In the genomic region with DNA sequence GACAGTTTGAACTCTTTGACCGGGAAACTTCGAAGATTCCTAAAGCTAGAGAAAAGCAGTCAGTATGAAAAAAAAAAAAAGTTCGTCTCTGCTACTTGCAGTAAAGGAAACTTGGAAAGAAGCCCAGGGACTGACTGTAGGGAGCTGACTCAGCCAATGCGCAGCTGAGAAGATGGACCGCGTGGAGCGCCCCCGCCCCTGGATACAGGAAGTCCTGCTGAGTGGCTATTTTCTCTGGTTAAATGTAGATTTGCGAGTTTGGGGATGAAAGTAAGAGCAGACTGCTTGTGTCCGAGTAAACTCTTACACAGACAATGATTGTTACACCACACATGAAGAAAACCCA, we compare ENCODE assay signal across 7 mouse cellular contexts. TPM values are rescaled to one million over a fixed set of nuclear protein-coding genes. Genes with fewer than 3 reads are reported as not detected.
DNase-seq lines count a peak whose midpoint lies in the region; ATAC-seq lines count a peak whose summit lies in the region.

No protein-coding gene starts in this region.

- no peak overlapping the region for H3K9ac ChIP-seq in embryonic facial prominence, embryonic 15.5 days
- H3K9ac ChIP-seq in kidney, embryonic 14.5 days (ENCODE audit: low read depth, low read length) = no peak overlapping the region
- H3K9ac ChIP-seq in limb, embryonic 12.5 days (replicated peaks) = 0 out of 2 replicates have a peak overlapping the region, but pooled peaks have one; percentile 44
- no peak overlapping the region for H3K9ac ChIP-seq in midbrain, embryonic 12.5 days (replicated peaks)

- no peaks in the 10 kb centered on the region for H3K36me3 ChIP-seq in embryonic facial prominence, embryonic 15.5 days
- H3K36me3 ChIP-seq in heart, embryonic 10.5 days = no peaks in the 10 kb centered on the region
- no peaks in the 10 kb centered on the region for H3K36me3 ChIP-seq in kidney, embryonic 14.5 days (ENCODE audit: control insufficient read depth, insufficient read depth, low read length)
- H3K36me3 ChIP-seq in limb, embryonic 12.5 days = no peaks in the 10 kb centered on the region
- H3K36me3 ChIP-seq in midbrain, embryonic 12.5 days = no peaks in the 10 kb centered on the region

- ATAC-seq in embryonic facial prominence, embryonic 15.5 days (ENCODE audit: insufficient number of reproducible peaks, low FRiP score, low TSS enrichment, low read depth) = peak; percentile 86
- ATAC-seq in kidney, embryonic 14.5 days (ENCODE audit: low FRiP score, low TSS enrichment) = peak; percentile 78
- no peak for ATAC-seq in limb, embryonic 12.5 days (ENCODE audit: insufficient number of reproducible peaks, insufficient read depth, low FRiP score, low TSS enrichment, low read depth)
- no peak for ATAC-seq in midbrain, embryonic 12.5 days (ENCODE audit: low FRiP score, low read depth)

- peak overlapping the region; percentile 17 for H3K4me3 ChIP-seq in embryonic facial prominence, embryonic 15.5 days (replicated peaks)
- peak overlapping the region; percentile 45 for H3K4me3 ChIP-seq in heart, embryonic 10.5 days
- peak overlapping the region; percentile 17; the same call in 1 of the 2 replicates for H3K4me3 ChIP-seq in kidney, embryonic 14.5 days (ENCODE audit: low read length)
- peak overlapping the region; percentile 23 for H3K4me3 ChIP-seq in limb, embryonic 12.5 days (replicated peaks)
- peak overlapping the region; percentile 14; the same call in 1 of the 2 replicates for H3K4me3 ChIP-seq in midbrain, embryonic 12.5 days

- H3K27ac ChIP-seq in embryonic facial prominence, embryonic 15.5 days (replicated peaks) = peak overlapping the region; percentile 95
- H3K27ac ChIP-seq in heart, embryonic 10.5 days = peak overlapping the region; percentile 74
- peak overlapping the region; percentile 86 for H3K27ac ChIP-seq in kidney, embryonic 14.5 days (ENCODE audit: low read depth, low read length)
- peak overlapping the region; percentile 86 for H3K27ac ChIP-seq in limb, embryonic 12.5 days
- 0 out of 2 replicates have a peak overlapping the region, but pooled peaks have one; percentile 25 for H3K27ac ChIP-seq in midbrain, embryonic 12.5 days (replicated peaks)

- H3K27me3 ChIP-seq in embryonic facial prominence, embryonic 15.5 days = no peaks in the 10 kb centered on the region
- no peaks in the 10 kb centered on the region for H3K27me3 ChIP-seq in heart, embryonic 10.5 days (ENCODE audit: insufficient read depth, poor library complexity, severe bottlenecking)
- H3K27me3 ChIP-seq in kidney, embryonic 14.5 days (ENCODE audit: control insufficient read depth, insufficient read depth, low read length) = no peaks in the 10 kb centered on the region
- H3K27me3 ChIP-seq in limb, embryonic 12.5 days = no peaks in the 10 kb centered on the region
- H3K27me3 ChIP-seq in midbrain, embryonic 12.5 days = no peaks in the 10 kb centered on the region; the same call in 1 of the 2 replicates

- DNase-seq in adrenal gland, postnatal 25 days = peak; percentile 78
- peak; percentile 92 for DNase-seq in heart, embryonic 10.5 days (ENCODE audit: low spot score)
- peak; percentile 47 to 67 for DNase-seq in spleen, postnatal 4 days (ENCODE audit: low spot score in 2 of 2)

- WGBS in embryonic facial prominence, embryonic 15.5 days = 2% methylated on average over 10 of the region's 10 CpGs
- WGBS in heart, embryonic 10.5 days = 3% methylated on average over 10 of the region's 10 CpGs
- WGBS in kidney, embryonic 14.5 days = 3% methylated on average over 10 of the region's 10 CpGs
- WGBS in limb, embryonic 12.5 days = 11% methylated on average over 10 of the region's 10 CpGs
- WGBS in midbrain, embryonic 12.5 days = 6% methylated on average over 10 of the region's 10 CpGs

- H3K9me3 ChIP-seq in embryonic facial prominence, embryonic 15.5 days (replicated peaks) = no peaks in the 10 kb centered on the region
- no peaks in the 10 kb centered on the region for H3K9me3 ChIP-seq in heart, embryonic 10.5 days
- H3K9me3 ChIP-seq in kidney, embryonic 14.5 days (ENCODE audit: control insufficient read depth, low read length) = no peaks in the 10 kb centered on the region
- H3K9me3 ChIP-seq in limb, embryonic 12.5 days = no peaks in the 10 kb centered on the region
- H3K9me3 ChIP-seq in midbrain, embryonic 12.5 days = no peaks in the 10 kb centered on the region

- H3K4me2 ChIP-seq in embryonic facial prominence, embryonic 15.5 days (replicated peaks) = peak overlapping the region; percentile 43
- H3K4me2 ChIP-seq in kidney, embryonic 14.5 days (replicated peaks; ENCODE audit: low read depth, low read length) = peak overlapping the region; percentile 45
- H3K4me2 ChIP-seq in limb, embryonic 12.5 days = peak overlapping the region; percentile 51
- H3K4me2 ChIP-seq in midbrain, embryonic 12.5 days (replicated peaks) = peak overlapping the region; percentile 42

- H3K4me1 ChIP-seq in embryonic facial prominence, embryonic 15.5 days = peaks cover 47% of the 10 kb centered on the region
- peaks cover 50% of the 10 kb centered on the region for H3K4me1 ChIP-seq in heart, embryonic 10.5 days
- H3K4me1 ChIP-seq in kidney, embryonic 14.5 days (ENCODE audit: control insufficient read depth, insufficient read depth, low read length) = peaks cover 18% of the 10 kb centered on the region
- H3K4me1 ChIP-seq in limb, embryonic 12.5 days (replicated peaks) = peaks cover 32% of the 10 kb centered on the region
- peaks cover 15% of the 10 kb centered on the region for H3K4me1 ChIP-seq in midbrain, embryonic 12.5 days

RNA-seq across cellular contexts. Expression of a gene that starts 41.2 kb away (rescaled TPM):
- 0.39 TPM in 1 of 2 replicates, not detected in the other for total RNA-seq in adrenal gland, postnatal 25 days (2021)
- 3.2 and 3.7 TPM in 2 replicates for polyA plus RNA-seq in embryonic facial prominence, embryonic 15.5 days (2015; fragmentation: Nextera tagmentation; extraction: Ambion mirVana)
- 0.73 and 1.4 TPM in 2 replicates for polyA plus RNA-seq in heart, embryonic 10.5 days (2016; fragmentation: Nextera tagmentation; extraction: Ambion mirVana)
- polyA plus RNA-seq in kidney, embryonic 14.5 days (2014; fragmentation: Nextera tagmentation; extraction: Ambion mirVana) = 0.18 TPM in 1 of 2 replicates, not detected in the other
- polyA plus RNA-seq in limb, embryonic 12.5 days (2016; fragmentation: Nextera tagmentation; extraction: Ambion mirVana) = 1.5 and 1.7 TPM in 2 replicates
- 0.42 TPM in 1 of 2 replicates, not detected in the other for polyA plus RNA-seq in midbrain, embryonic 12.5 days (2016; fragmentation: Nextera tagmentation; extraction: Ambion mirVana)

RNA-seq across cellular contexts. Expression of a gene that starts 43.1 kb away (rescaled TPM):
- total RNA-seq in adrenal gland, postnatal 25 days (2021) = not detected in 2 replicates
- polyA plus RNA-seq in embryonic facial prominence, embryonic 15.5 days (2015; fragmentation: Nextera tagmentation; extraction: Ambion mirVana) = not detected in 2 replicates
- 0.63 and 1.2 TPM in 2 replicates for polyA plus RNA-seq in heart, embryonic 10.5 days (2016; fragmentation: Nextera tagmentation; extraction: Ambion mirVana)
- polyA plus RNA-seq in kidney, embryonic 14.5 days (2014; fragmentation: Nextera tagmentation; extraction: Ambion mirVana) = not detected in 2 replicates
- not detected in 2 replicates for polyA plus RNA-seq in limb, embryonic 12.5 days (2016; fragmentation: Nextera tagmentation; extraction: Ambion mirVana)
- not detected in 2 replicates for polyA plus RNA-seq in midbrain, embryonic 12.5 days (2016; fragmentation: Nextera tagmentation; extraction: Ambion mirVana)

Comparison
In these comparisons a context has a peak if more than half of its experiments do, and no peak if none do; other contexts are left out.
1. ATAC-seq: peak in embryonic facial prominence, embryonic 15.5 days (single experiment) and kidney, embryonic 14.5 days (single experiment); none in limb, embryonic 12.5 days (single experiment) and midbrain, embryonic 12.5 days (single experiment).
2. H3K27ac ChIP-seq: peak in every context shown above with its lines; median percentile 95 in embryonic facial prominence, embryonic 15.5 days; 86 in kidney, embryonic 14.5 days; 86 in limb, embryonic 12.5 days; 74 in heart, embryonic 10.5 days; 25 in midbrain, embryonic 12.5 days.
3. Peak in every context shown above with its lines, with median percentiles within 50 percentile points of each other: DNase-seq, H3K4me2 ChIP-seq and H3K4me3 ChIP-seq.